Mouse (Mus musculus): ENCODE measurements around the gene Polm. TPM values are rescaled to one million over a fixed set of nuclear protein-coding genes. Genes with fewer than 3 reads are reported as not detected.

Polm gene
- polyA plus RNA-seq, 1 experiment = 34.2 TPM

DNA sequence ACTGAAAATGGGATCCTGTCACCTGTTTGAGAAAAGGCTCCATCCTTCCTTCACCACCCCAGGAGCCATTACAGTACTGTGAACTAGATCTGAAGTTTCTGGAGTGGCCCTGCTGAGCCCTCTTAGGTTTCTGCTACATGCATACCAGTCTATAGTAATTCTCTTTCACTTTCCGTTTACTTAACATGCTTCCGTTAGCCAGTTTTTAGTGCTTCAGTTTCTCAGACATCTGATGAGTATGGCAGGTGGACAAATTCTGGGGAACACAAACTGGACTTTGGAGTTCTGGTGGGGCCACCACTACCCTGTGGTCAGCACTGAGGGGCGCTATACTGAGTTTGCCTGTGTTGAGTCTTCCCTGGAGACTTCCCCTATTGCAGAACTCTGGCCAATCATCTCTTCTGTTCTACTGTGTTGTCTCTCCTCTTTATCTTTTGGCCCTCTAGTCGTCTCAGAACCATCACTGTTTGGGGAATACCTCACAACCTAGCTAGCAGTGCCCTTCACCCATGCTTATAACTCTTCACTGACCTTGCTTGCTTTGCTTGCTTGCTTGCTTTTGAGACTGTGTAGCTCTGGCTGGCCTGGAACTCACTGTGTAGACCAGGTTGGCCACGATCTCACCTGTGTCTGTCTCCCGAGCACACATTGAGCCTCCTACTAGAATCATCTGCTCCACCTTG lies 48.6 kb downstream of the Polm start:
- 36% methylated on average over 6 of the region's 6 CpGs for WGBS
- Histone ChIP-seq H3K4me1 (ENCODE audit: control insufficient read depth, insufficient read depth, low read length) (peaks cover 3% of the 10 kb centered on the region; the same call in 1 of the 2 replicates), H3K4me3 (replicated peaks; ENCODE audit: extremely low read depth, low read depth, low read length) (peak overlapping the region; percentile 88)
- no peak for DNase-seq
- TF ChIP-seq CTCF (IDR thresholded peaks at IDR 0.05; ENCODE audit: insufficient read depth, low read length) = no peak
- no peak for TF ChIP-seq POLR2A (IDR thresholded peaks at IDR 0.05; ENCODE audit: borderline replicate concordance, extremely low read depth, low read depth, low read length)

GRCm38 (mm10) chr11:5788056-5789014 lies 49.5 kb downstream of the Polm start, which contains the start of gene Dbnl:
TSS of gene Dbnl (plus strand) at chr11:5788488.
- Histone ChIP-seq H3K4me1 (ENCODE audit: control insufficient read depth, insufficient read depth, low read length) (peaks cover 3% of the 10 kb centered on the region; the same call in 1 of the 2 replicates), H3K4me3 (replicated peaks; ENCODE audit: extremely low read depth, low read depth, low read length) (peak within 1 kb of the TSS; percentile 88)
- peak; percentile 96 for DNase-seq
- TF ChIP-seq CTCF (IDR thresholded peaks at IDR 0.05; ENCODE audit: insufficient read depth, low read length) = peak; percentile 43; the same call in 1 of the 2 replicates
- peak; percentile 98; the same call in 1 of the 2 replicates for TF ChIP-seq POLR2A (IDR thresholded peaks at IDR 0.05; ENCODE audit: borderline replicate concordance, extremely low read depth, low read depth, low read length)
- under 1% methylated on average over 74 of the region's 74 CpGs for WGBS

DNA sequence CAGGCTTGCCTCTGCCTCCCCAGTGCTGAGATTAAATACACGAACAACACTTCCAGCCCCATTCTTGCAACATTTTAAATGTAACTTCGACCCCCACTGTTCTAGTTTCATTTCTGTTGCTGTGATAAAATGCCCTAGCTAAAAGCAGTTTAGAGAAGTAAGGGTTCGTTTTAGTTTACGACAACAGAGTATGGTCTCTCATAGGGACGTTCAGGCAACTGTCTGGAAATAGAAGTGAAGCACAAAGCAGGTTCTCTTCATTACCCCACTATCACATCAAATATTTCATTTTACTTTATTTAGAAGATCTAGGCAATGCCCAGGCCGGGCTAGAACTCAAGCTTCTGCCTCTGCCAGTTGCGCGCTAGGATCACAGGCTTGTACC lies 50.2 kb downstream of the Polm start:
- Histone ChIP-seq H3K4me1 (ENCODE audit: control insufficient read depth, insufficient read depth, low read length) (peaks cover 3% of the 10 kb centered on the region; the same call in 1 of the 2 replicates), H3K4me3 (replicated peaks; ENCODE audit: extremely low read depth, low read depth, low read length) (peak overlapping the region; percentile 71)
- 31% methylated on average over 8 of the region's 8 CpGs for WGBS
- TF ChIP-seq CTCF (IDR thresholded peaks at IDR 0.05; ENCODE audit: insufficient read depth, low read length) (no peak), POLR2A (IDR thresholded peaks at IDR 0.05; ENCODE audit: borderline replicate concordance, extremely low read depth, low read depth, low read length) (no peak)
- no peak for DNase-seq

GRCm38 (mm10) chr11:5785732-5786131 lies 52.1 kb downstream of the Polm start:
- peaks cover 3% of the 10 kb centered on the region; the same call in 1 of the 2 replicates for H3K4me1 ChIP-seq (ENCODE audit: control insufficient read depth, insufficient read depth, low read length)
- no peak for DNase-seq
- no peak overlapping the region for H3K4me3 ChIP-seq (replicated peaks; ENCODE audit: extremely low read depth, low read depth, low read length)
- no peak for TF ChIP-seq POLR2A (IDR thresholded peaks at IDR 0.05; ENCODE audit: borderline replicate concordance, extremely low read depth, low read depth, low read length)
- TF ChIP-seq CTCF (IDR thresholded peaks at IDR 0.05; ENCODE audit: insufficient read depth, low read length) = no peak

DNA sequence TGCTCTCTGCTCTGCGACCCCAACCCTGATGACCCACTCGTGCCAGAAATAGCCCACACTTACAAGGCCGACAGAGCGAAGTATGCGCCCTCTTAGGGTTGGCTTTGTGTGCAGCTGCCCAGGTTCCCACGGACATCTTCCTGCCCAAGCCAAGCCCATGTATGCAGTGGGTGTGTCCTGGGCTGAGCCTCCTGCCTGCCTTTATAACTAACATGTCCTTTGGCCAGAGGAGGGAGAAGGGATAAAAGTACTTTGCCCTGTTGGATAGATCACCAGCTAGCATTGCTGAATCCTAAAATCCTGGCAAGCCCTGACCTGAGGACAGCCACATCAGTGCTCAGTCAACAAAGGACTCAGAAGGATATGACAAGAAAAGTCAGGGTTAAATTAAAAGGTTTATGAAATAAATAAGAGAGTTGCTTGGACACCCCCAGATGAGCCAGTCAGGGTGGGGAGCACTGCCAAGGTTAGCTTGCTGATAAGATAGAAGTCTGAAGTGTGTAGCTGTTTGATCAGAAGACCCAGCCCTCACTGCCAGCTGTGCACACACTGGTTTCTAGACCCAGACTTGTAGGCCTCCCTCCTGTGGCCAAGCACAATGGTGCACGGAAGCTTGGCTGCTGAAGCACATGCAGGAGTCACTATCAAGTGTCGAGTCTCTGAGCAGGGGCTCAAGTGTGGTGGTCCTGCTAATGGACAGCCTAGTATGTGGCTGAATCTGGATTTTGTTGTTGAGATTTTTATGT lies 55.4 kb downstream of the Polm start:
- H3K4me3 ChIP-seq (replicated peaks; ENCODE audit: extremely low read depth, low read depth, low read length) = no peak overlapping the region
- H3K4me1 ChIP-seq (ENCODE audit: control insufficient read depth, insufficient read depth, low read length) = no peaks in the 10 kb centered on the region
- DNase-seq = no peak
- TF ChIP-seq CTCF (IDR thresholded peaks at IDR 0.05; ENCODE audit: insufficient read depth, low read length) (peak; percentile 10; the same call in 1 of the 2 replicates), POLR2A (IDR thresholded peaks at IDR 0.05; ENCODE audit: borderline replicate concordance, extremely low read depth, low read depth, low read length) (no peak)
- 51% methylated on average over 8 of the region's 8 CpGs for WGBS

DNA sequence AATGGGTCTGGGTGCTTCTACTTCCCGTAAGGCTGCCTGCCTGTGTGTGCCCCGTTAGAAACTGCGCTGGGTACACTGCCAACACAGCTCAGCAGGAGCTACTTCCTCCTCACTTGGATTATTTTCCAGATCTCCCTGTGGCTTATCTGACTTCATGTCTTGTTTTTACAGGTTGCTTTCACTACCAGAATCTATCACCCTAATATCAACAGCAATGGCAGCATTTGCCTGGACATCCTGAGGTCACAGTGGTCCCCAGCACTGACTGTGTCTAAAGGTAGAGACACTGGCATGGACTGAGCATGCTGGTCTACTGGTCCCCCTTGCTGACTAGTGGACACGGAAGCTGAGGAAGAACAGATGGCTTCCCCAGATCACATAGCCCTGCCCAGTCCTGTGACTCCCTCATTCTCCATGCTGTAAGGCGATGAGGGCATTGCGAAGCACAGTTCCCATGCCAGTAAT lies 57.7 kb downstream of the Polm start:
- Histone ChIP-seq H3K4me3 (replicated peaks; ENCODE audit: extremely low read depth, low read depth, low read length) (no peak overlapping the region), H3K4me1 (ENCODE audit: control insufficient read depth, insufficient read depth, low read length) (no peaks in the 10 kb centered on the region)
- no peak for TF ChIP-seq CTCF (IDR thresholded peaks at IDR 0.05; ENCODE audit: insufficient read depth, low read length)
- no peak for TF ChIP-seq POLR2A (IDR thresholded peaks at IDR 0.05; ENCODE audit: borderline replicate concordance, extremely low read depth, low read depth, low read length)
- DNase-seq = no peak
- 94% methylated on average over 6 of the region's 6 CpGs for WGBS

DNA sequence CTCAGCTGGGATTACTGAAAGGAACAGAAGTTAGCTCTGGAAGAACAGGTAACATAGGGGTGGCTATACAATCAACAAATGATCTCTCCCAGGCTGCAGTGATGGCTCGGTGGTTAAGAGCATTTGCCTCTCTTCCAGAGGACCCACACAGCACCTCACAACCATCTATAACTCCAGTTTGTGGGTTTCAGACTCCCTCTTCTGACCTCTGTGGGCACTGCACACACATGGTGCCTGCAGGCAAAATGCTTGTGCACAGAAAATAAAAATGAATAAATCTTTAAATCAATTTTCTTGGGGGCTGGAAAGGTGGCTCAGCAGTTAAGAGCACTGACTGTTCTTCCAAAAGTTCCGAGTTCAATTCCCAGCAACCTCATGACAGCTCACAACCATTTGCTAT lies 59.3 kb downstream of the Polm start:
- TF ChIP-seq CTCF (IDR thresholded peaks at IDR 0.05; ENCODE audit: insufficient read depth, low read length) = peak; percentile 40; the same call in 1 of the 2 replicates
- no peak for TF ChIP-seq POLR2A (IDR thresholded peaks at IDR 0.05; ENCODE audit: borderline replicate concordance, extremely low read depth, low read depth, low read length)
- H3K4me3 ChIP-seq (replicated peaks; ENCODE audit: extremely low read depth, low read depth, low read length) = no peak overlapping the region
- DNase-seq = no peak
- H3K4me1 ChIP-seq (ENCODE audit: control insufficient read depth, insufficient read depth, low read length) = no peaks in the 10 kb centered on the region
- 64% methylated on average over 2 of the region's 2 CpGs for WGBS

Other genes with a start within 250 kb of the Polm start
- 130 and 199 TPM in 2 replicates for gene Mrps24, start 122.3 kb downstream of the Polm start, polyA plus RNA-seq (2012; rRNA removed)
- 21.5 and 21.9 TPM in 2 replicates for gene Urgcp, start 75.6 kb downstream of the Polm start, polyA plus RNA-seq (2012; rRNA removed)
- 69.8 and 91.4 TPM in 2 replicates for gene Dbnl, start 49.5 kb downstream of the Polm start, polyA plus RNA-seq (2012; rRNA removed)
- 14.4 and 79.5 TPM in 2 replicates for gene Pgam2, start 34.3 kb downstream of the Polm start, polyA plus RNA-seq (2012; rRNA removed)
- gene Aebp1, start 23.9 kb upstream of the Polm start, polyA plus RNA-seq (2012; rRNA removed) = 79.4 and 84.8 TPM in 2 replicates
- 80.3 and 102 TPM in 2 replicates for gene Pold2, start 40.3 kb upstream of the Polm start, polyA plus RNA-seq (2012; rRNA removed)
- gene Myl7, start 60.8 kb upstream of the Polm start, polyA plus RNA-seq (2012; rRNA removed) = 185 and 203 TPM in 2 replicates
- 0.98 and 1.3 TPM in 2 replicates for gene Gck, start 112.1 kb upstream of the Polm start, polyA plus RNA-seq (2012; rRNA removed)
- gene Ykt6, start 117.7 kb upstream of the Polm start, polyA plus RNA-seq (2012; rRNA removed) = 42.8 and 70.1 TPM in 2 replicates
- gene Camk2b, start 228.3 kb upstream of the Polm start, polyA plus RNA-seq (2012; rRNA removed) = 13.8 and 17.8 TPM in 2 replicates

All from lung, adult 2 months (tissue).